Mouse (Mus musculus): ENCODE measurements around the gene Bcat2. TPM values are rescaled to one million over a fixed set of nuclear protein-coding genes. Genes with fewer than 3 reads are reported as not detected.

Bcat2 gene
- total and polyA plus RNA-seq, 2 experiments from 2014 or later, result 13.7 to 20.2 TPM

GRCm38 (mm10) chr7:45537602-45538001, 32.4 kb upstream of the Bcat2 start:
- Histone ChIP-seq H3K4me3 (ENCODE audit: low read depth, low read length) (peak overlapping the region; percentile 63), H3K27me3 (ENCODE audit: insufficient read depth, low read length) (no peaks in the 10 kb centered on the region), H3K27ac (ENCODE audit: low read depth, low read length) (no peak overlapping the region), H3K36me3 (ENCODE audit: insufficient read depth) (no peaks in the 10 kb centered on the region), H3K9me3 (ENCODE audit: low read length) (no peaks in the 10 kb centered on the region), H3K4me2 (ENCODE audit: low read depth) (peak overlapping the region; percentile 88), H3K4me1 (ENCODE audit: insufficient read depth) (peaks cover 6% of the 10 kb centered on the region), H3K9ac (peak overlapping the region; percentile 70)
- ATAC-seq, result no peak
- no peak for TF ChIP-seq CTCF (IDR thresholded peaks at IDR 0.05; ENCODE audit: low read depth)
- no peak for DNase-seq
- 85% methylated on average over 10 of the region's 10 CpGs for WGBS

- H3K36me3 ChIP-seq (ENCODE audit: insufficient read depth), result no peaks in the 10 kb centered on the region
- peak overlapping the region; percentile 63 for H3K4me3 ChIP-seq (ENCODE audit: low read depth, low read length)
- H3K27me3 ChIP-seq (ENCODE audit: insufficient read depth, low read length), result no peaks in the 10 kb centered on the region
- DNase-seq (peak; percentile 78), ATAC-seq (peak; percentile 91)
- H3K27ac ChIP-seq (ENCODE audit: low read depth, low read length), result peak overlapping the region; percentile 59
- 1% methylated on average over 29 of the region's 29 CpGs for WGBS
- peaks cover 6% of the 10 kb centered on the region for H3K4me1 ChIP-seq (ENCODE audit: insufficient read depth)
- peak overlapping the region; percentile 88 for H3K4me2 ChIP-seq (ENCODE audit: low read depth)
- no peaks in the 10 kb centered on the region for H3K9me3 ChIP-seq (ENCODE audit: low read length)
- peak overlapping the region; percentile 70 for H3K9ac ChIP-seq
- TF ChIP-seq CTCF (IDR thresholded peaks at IDR 0.05; ENCODE audit: low read depth), result peak; percentile 62
Observed at GRCm38 (mm10) chr7:45538163-45539041, 31.6 kb upstream of the Bcat2 start.

- H3K4me1 ChIP-seq (ENCODE audit: insufficient read depth), result peaks cover 6% of the 10 kb centered on the region
- H3K9me3 ChIP-seq (ENCODE audit: low read length), result no peaks in the 10 kb centered on the region
- H3K27ac ChIP-seq (ENCODE audit: low read depth, low read length), result no peak overlapping the region
- no peak overlapping the region for H3K4me2 ChIP-seq (ENCODE audit: low read depth)
- ATAC-seq (no peak), DNase-seq (no peak)
- TF ChIP-seq CTCF (IDR thresholded peaks at IDR 0.05; ENCODE audit: low read depth), result no peak
- no peak overlapping the region for H3K4me3 ChIP-seq (ENCODE audit: low read depth, low read length)
- WGBS, result 76% methylated on average over 3 of the region's 3 CpGs
- no peaks in the 10 kb centered on the region for H3K36me3 ChIP-seq (ENCODE audit: insufficient read depth)
- H3K9ac ChIP-seq, result no peak overlapping the region
- H3K27me3 ChIP-seq (ENCODE audit: insufficient read depth, low read length), result no peaks in the 10 kb centered on the region
Observed at GRCm38 (mm10) chr7:45539095-45539494, 30.9 kb upstream of the Bcat2 start.

- WGBS, result 67% methylated on average over 2 of the region's 2 CpGs
- H3K9me3 ChIP-seq (ENCODE audit: low read length), result no peaks in the 10 kb centered on the region
- H3K27ac ChIP-seq (ENCODE audit: low read depth, low read length), result no peak overlapping the region
- no peak overlapping the region for H3K4me3 ChIP-seq (ENCODE audit: low read depth, low read length)
- H3K36me3 ChIP-seq (ENCODE audit: insufficient read depth), result no peaks in the 10 kb centered on the region
- TF ChIP-seq CTCF (IDR thresholded peaks at IDR 0.05; ENCODE audit: low read depth), result no peak
- peaks cover 6% of the 10 kb centered on the region for H3K4me1 ChIP-seq (ENCODE audit: insufficient read depth)
- ATAC-seq, result no peak
- DNase-seq, result no peak
- no peak overlapping the region for H3K4me2 ChIP-seq (ENCODE audit: low read depth)
- H3K27me3 ChIP-seq (ENCODE audit: insufficient read depth, low read length), result no peaks in the 10 kb centered on the region
- no peak overlapping the region for H3K9ac ChIP-seq
Observed at GRCm38 (mm10) chr7:45540213-45540612, 29.7 kb upstream of the Bcat2 start.

- no peak overlapping the region for H3K4me2 ChIP-seq (ENCODE audit: low read depth)
- no peaks in the 10 kb centered on the region for H3K9me3 ChIP-seq (ENCODE audit: low read length)
- H3K9ac ChIP-seq, result no peak overlapping the region
- no peak overlapping the region for H3K27ac ChIP-seq (ENCODE audit: low read depth, low read length)
- WGBS, result 98% methylated on average over 1 of the region's 1 CpGs
- H3K36me3 ChIP-seq (ENCODE audit: insufficient read depth), result no peaks in the 10 kb centered on the region
- H3K4me3 ChIP-seq (ENCODE audit: low read depth, low read length), result no peak overlapping the region
- no peaks in the 10 kb centered on the region for H3K4me1 ChIP-seq (ENCODE audit: insufficient read depth)
- H3K27me3 ChIP-seq (ENCODE audit: insufficient read depth, low read length), result no peaks in the 10 kb centered on the region
- ATAC-seq, result no peak
- TF ChIP-seq CTCF (IDR thresholded peaks at IDR 0.05; ENCODE audit: low read depth), result 0 out of 2 replicates have a peak, but pooled peaks have one; percentile 6
- no peak for DNase-seq
Observed at GRCm38 (mm10) chr7:45544525-45544924, 25.4 kb upstream of the Bcat2 start.

- Histone ChIP-seq H3K9me3 (ENCODE audit: low read length) (no peaks in the 10 kb centered on the region), H3K4me1 (ENCODE audit: insufficient read depth) (no peaks in the 10 kb centered on the region), H3K27ac (ENCODE audit: low read depth, low read length) (no peak overlapping the region), H3K27me3 (ENCODE audit: insufficient read depth, low read length) (no peaks in the 10 kb centered on the region), H3K36me3 (ENCODE audit: insufficient read depth) (no peaks in the 10 kb centered on the region), H3K4me3 (ENCODE audit: low read depth, low read length) (no peak overlapping the region), H3K4me2 (ENCODE audit: low read depth) (no peak overlapping the region), H3K9ac (no peak overlapping the region)
- WGBS, result 89% methylated on average over 16 of the region's 16 CpGs
- DNase-seq (no peak), ATAC-seq (no peak)
- no peak for TF ChIP-seq CTCF (IDR thresholded peaks at IDR 0.05; ENCODE audit: low read depth)
Observed at GRCm38 (mm10) chr7:45549641-45550436, 20.1 kb upstream of the Bcat2 start.

Data from forebrain, postnatal 0 days (tissue).